Mouse (Mus musculus): ENCODE data around the gene Taf15. TPM values are rescaled to one million over a fixed set of nuclear protein-coding genes. Genes with fewer than 3 reads are reported as not detected.
A peak's percentile ranks its signal among the peaks of the same experiment; 100 is the strongest.

Gene Taf15
- polyA plus RNA-seq, 1 experiment from 2014 or later: 4.0 TPM

- Histone ChIP-seq H3K27ac (replicated peaks) (peak within 1 kb of the TSS; percentile 83), H3K36me3 (ENCODE audit: control insufficient read depth, insufficient read depth, low read length) (no peaks in the 10 kb centered on the region), H3K4me1 (replicated peaks; ENCODE audit: control insufficient read depth, insufficient read depth) (0 out of 2 replicates have a peak, but pooled peaks cover 3% of the 10 kb centered on the region), H3K9me3 (ENCODE audit: control insufficient read depth, low read length) (no peaks in the 10 kb centered on the region), H3K27me3 (ENCODE audit: control insufficient read depth, insufficient read depth, low read length) (no peaks in the 10 kb centered on the region), H3K4me2 (replicated peaks; ENCODE audit: low read depth) (peak within 1 kb of the TSS; percentile 95), H3K9ac (ENCODE audit: low read length) (peak within 1 kb of the TSS; percentile 79), H3K4me3 (ENCODE audit: low read depth, low read length) (peak within 1 kb of the TSS; percentile 66)
- TF ChIP-seq CTCF (IDR thresholded peaks at IDR 0.05; ENCODE audit: low read depth) (no peak), EP300 (optimal IDR thresholded peaks at IDR 0.05) (no peak)
- ATAC-seq (ENCODE audit: low FRiP score, low TSS enrichment) (peak; percentile 76), DNase-seq (ENCODE audit: low spot score) (peak; percentile 80)
- under 1% methylated on average over 36 of the region's 42 CpGs for WGBS
Observed at GRCm38 (mm10) chr11:83462711-83463244, 10.1 kb upstream of the Taf15 start, which contains the start of gene Mmp28. Gene Mmp28 (minus strand): TSS chr11:83463071.

- Histone ChIP-seq H3K27me3 (ENCODE audit: control insufficient read depth, insufficient read depth, low read length) (no peaks in the 10 kb centered on the region), H3K4me3 (ENCODE audit: low read depth, low read length) (no peak overlapping the region), H3K4me1 (replicated peaks; ENCODE audit: control insufficient read depth, insufficient read depth) (0 out of 2 replicates have a peak, but pooled peaks cover 3% of the 10 kb centered on the region), H3K9ac (ENCODE audit: low read length) (0 out of 2 replicates have a peak overlapping the region, but pooled peaks have one; percentile 5), H3K36me3 (ENCODE audit: control insufficient read depth, insufficient read depth, low read length) (no peaks in the 10 kb centered on the region), H3K27ac (replicated peaks) (peak overlapping the region; percentile 35; the same call in 1 of the 2 replicates), H3K4me2 (replicated peaks; ENCODE audit: low read depth) (no peak overlapping the region), H3K9me3 (ENCODE audit: control insufficient read depth, low read length) (no peaks in the 10 kb centered on the region)
- ATAC-seq (ENCODE audit: low FRiP score, low TSS enrichment) (no peak), DNase-seq (ENCODE audit: low spot score) (no peak)
- 22% methylated on average over 2 of the region's 2 CpGs for WGBS
- no peak for TF ChIP-seq CTCF (IDR thresholded peaks at IDR 0.05; ENCODE audit: low read depth)
- no peak for TF ChIP-seq EP300 (optimal IDR thresholded peaks at IDR 0.05)
Observed at GRCm38 (mm10) chr11:83465976-83466375, 6.9 kb upstream of the Taf15 start.

- no peak overlapping the region for H3K9ac ChIP-seq (ENCODE audit: low read length)
- TF ChIP-seq EP300 (optimal IDR thresholded peaks at IDR 0.05): no peak
- TF ChIP-seq CTCF (IDR thresholded peaks at IDR 0.05; ENCODE audit: low read depth): no peak
- no peaks in the 10 kb centered on the region for H3K9me3 ChIP-seq (ENCODE audit: control insufficient read depth, low read length)
- 0 out of 2 replicates have a peak, but pooled peaks cover 3% of the 10 kb centered on the region for H3K4me1 ChIP-seq (replicated peaks; ENCODE audit: control insufficient read depth, insufficient read depth)
- H3K27me3 ChIP-seq (ENCODE audit: control insufficient read depth, insufficient read depth, low read length): no peaks in the 10 kb centered on the region
- H3K4me3 ChIP-seq (ENCODE audit: low read depth, low read length): no peak overlapping the region
- ATAC-seq (ENCODE audit: low FRiP score, low TSS enrichment): peak; percentile 28; the same call in 1 of the 2 replicates
- no peak overlapping the region for H3K4me2 ChIP-seq (replicated peaks; ENCODE audit: low read depth)
- WGBS: 39% methylated on average over 11 of the region's 11 CpGs
- no peaks in the 10 kb centered on the region for H3K36me3 ChIP-seq (ENCODE audit: control insufficient read depth, insufficient read depth, low read length)
- DNase-seq (ENCODE audit: low spot score): no peak
- peak overlapping the region; percentile 24; the same call in 1 of the 2 replicates for H3K27ac ChIP-seq (replicated peaks)
Observed at GRCm38 (mm10) chr11:83467120-83467652, 5.7 kb upstream of the Taf15 start.

GRCm38 (mm10) chr11:83468765-83469164, 4.1 kb upstream of the Taf15 start:
- H3K9me3 ChIP-seq (ENCODE audit: control insufficient read depth, low read length): no peaks in the 10 kb centered on the region
- H3K4me1 ChIP-seq (replicated peaks; ENCODE audit: control insufficient read depth, insufficient read depth): no peaks in the 10 kb centered on the region
- TF ChIP-seq CTCF (IDR thresholded peaks at IDR 0.05; ENCODE audit: low read depth) (no peak), EP300 (optimal IDR thresholded peaks at IDR 0.05) (no peak)
- H3K27ac ChIP-seq (replicated peaks): no peak overlapping the region
- WGBS: 63% methylated on average over 3 of the region's 3 CpGs
- DNase-seq (ENCODE audit: low spot score) (no peak), ATAC-seq (ENCODE audit: low FRiP score, low TSS enrichment) (no peak)
- no peak overlapping the region for H3K4me3 ChIP-seq (ENCODE audit: low read depth, low read length)
- no peak overlapping the region for H3K9ac ChIP-seq (ENCODE audit: low read length)
- H3K36me3 ChIP-seq (ENCODE audit: control insufficient read depth, insufficient read depth, low read length): no peaks in the 10 kb centered on the region
- no peaks in the 10 kb centered on the region for H3K27me3 ChIP-seq (ENCODE audit: control insufficient read depth, insufficient read depth, low read length)
- H3K4me2 ChIP-seq (replicated peaks; ENCODE audit: low read depth): no peak overlapping the region

GRCm38 (mm10) chr11:83471766-83472165, 1.1 kb upstream of the Taf15 start:
- H3K36me3 ChIP-seq (ENCODE audit: control insufficient read depth, insufficient read depth, low read length): no peaks in the 10 kb centered on the region
- H3K27ac ChIP-seq (replicated peaks): peak overlapping the region; percentile 94
- TF ChIP-seq CTCF (IDR thresholded peaks at IDR 0.05; ENCODE audit: low read depth) (no peak), EP300 (optimal IDR thresholded peaks at IDR 0.05) (no peak)
- H3K9me3 ChIP-seq (ENCODE audit: control insufficient read depth, low read length): no peaks in the 10 kb centered on the region
- H3K27me3 ChIP-seq (ENCODE audit: control insufficient read depth, insufficient read depth, low read length): no peaks in the 10 kb centered on the region
- whole genome bisulfite sequencing: 61% methylated on average over 2 of the region's 2 CpGs
- peak overlapping the region; percentile 57 for H3K4me2 ChIP-seq (replicated peaks; ENCODE audit: low read depth)
- no peak for ATAC-seq (ENCODE audit: low FRiP score, low TSS enrichment)
- peaks cover 5% of the 10 kb centered on the region for H3K4me1 ChIP-seq (replicated peaks; ENCODE audit: control insufficient read depth, insufficient read depth)
- no peak for DNase-seq (ENCODE audit: low spot score)
- H3K9ac ChIP-seq (ENCODE audit: low read length): no peak overlapping the region
- no peak overlapping the region for H3K4me3 ChIP-seq (ENCODE audit: low read depth, low read length)
